In the genomic region with DNA sequence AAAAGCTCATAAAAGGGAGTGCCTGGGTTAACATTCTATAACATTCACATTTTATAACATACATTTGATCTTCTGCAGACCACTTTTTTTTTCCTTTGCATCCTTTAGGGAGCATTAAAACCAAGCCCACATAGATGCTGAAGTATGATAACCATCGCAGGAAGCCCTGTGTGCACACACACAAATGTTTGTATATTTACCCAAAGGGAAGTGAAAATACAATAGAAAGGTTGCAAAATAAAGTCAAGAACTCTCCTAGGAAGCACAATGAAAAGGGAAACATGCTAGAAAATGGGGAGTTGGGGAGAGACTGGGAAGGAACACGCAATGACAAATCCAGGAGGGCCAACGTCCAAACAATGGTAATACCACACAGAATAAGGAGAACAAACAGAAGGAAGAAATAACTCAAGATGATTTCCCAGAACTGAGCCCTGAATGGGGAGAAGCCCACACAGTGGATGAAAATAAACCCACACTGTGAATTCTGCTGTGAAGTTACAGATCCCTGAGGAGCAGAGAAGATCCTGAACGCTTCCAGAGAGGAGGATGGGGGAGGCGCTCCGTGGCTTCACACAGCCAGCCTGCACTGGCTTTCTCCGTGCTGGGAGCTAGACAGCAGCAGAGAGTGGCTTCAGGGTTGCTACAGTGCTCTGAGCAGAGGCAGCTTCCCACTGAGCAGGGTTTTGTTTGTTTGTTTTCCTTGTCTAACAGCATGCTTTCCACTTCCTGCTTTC, we compare ENCODE assay signal across 8 mouse cellular contexts. TPM values are rescaled to one million over a fixed set of nuclear protein-coding genes. Genes with fewer than 3 reads are reported as not detected.
A peak's percentile ranks its signal among the peaks of the same experiment; 100 is the strongest.
DNase-seq lines count a peak whose midpoint lies in the region; ATAC-seq and TF ChIP-seq lines count a peak whose summit lies in the region.

No protein-coding gene starts in this region.

- no peaks in the 10 kb centered on the region for H3K27me3 ChIP-seq in kidney, embryonic 15.5 days
- H3K27me3 ChIP-seq in heart, embryonic 12.5 days (replicated peaks): no peaks in the 10 kb centered on the region

- H3K9me3 ChIP-seq in kidney, embryonic 15.5 days (replicated peaks): no peaks in the 10 kb centered on the region
- H3K9me3 ChIP-seq in heart, embryonic 12.5 days (replicated peaks): peaks cover 6% of the 10 kb centered on the region; the same call in 1 of the 2 replicates

- peak overlapping the region; percentile 21; the same call in 1 of the 2 replicates for H3K4me2 ChIP-seq in kidney, embryonic 15.5 days
- H3K4me2 ChIP-seq in heart, embryonic 12.5 days: peak overlapping the region; percentile 27

- no peak overlapping the region for H3K9ac ChIP-seq in kidney, embryonic 15.5 days
- no peak overlapping the region for H3K9ac ChIP-seq in heart, embryonic 12.5 days

- no peak overlapping the region for H3K4me3 ChIP-seq in kidney, embryonic 15.5 days (replicated peaks)
- H3K4me3 ChIP-seq in cortical plate, adult 2 months (ENCODE audit: insufficient read depth, low read length): no peak overlapping the region
- H3K4me3 ChIP-seq in heart, embryonic 12.5 days: no peak overlapping the region

- no peak for TF ChIP-seq CTCF in cortical plate, adult 2 months (IDR thresholded peaks at IDR 0.05; ENCODE audit: extremely low read depth, insufficient read depth, low read length)

- WGBS in kidney, embryonic 15.5 days: 22% methylated on average over 7 of the region's 7 CpGs
- WGBS in heart, embryonic 12.5 days: 27% methylated on average over 7 of the region's 7 CpGs

- H3K4me1 ChIP-seq in kidney, embryonic 15.5 days: peaks cover 38% of the 10 kb centered on the region
- peaks cover 2% of the 10 kb centered on the region; the same call in 1 of the 2 replicates for H3K4me1 ChIP-seq in cortical plate, adult 2 months (ENCODE audit: control insufficient read depth, insufficient read depth, low read length)
- peaks cover 19% of the 10 kb centered on the region for H3K4me1 ChIP-seq in heart, embryonic 12.5 days (replicated peaks)

- no peak for DNase-seq in kidney, adult 11 months
- peak; percentile 59 to 82 for DNase-seq in left cerebral cortex, adult 9 months (ENCODE audit: low spot score in 2 of 2)
- DNase-seq in retina, embryonic 14.5 days (ENCODE audit: low spot score): peak; percentile 33
- DNase-seq in cerebellum, adult 18-20 months: no peak
- DNase-seq in spleen, postnatal 10 days (ENCODE audit: low spot score in 2 of 2): no peak

- TF ChIP-seq POLR2A in cortical plate, adult 2 months (IDR thresholded peaks at IDR 0.05; ENCODE audit: extremely low read depth, insufficient read depth, low read length): 0 out of 2 replicates have a peak, but pooled peaks have one; percentile 31

- peak; percentile 65; the same call in 1 of the 2 replicates for ATAC-seq in kidney, embryonic 15.5 days (replicated peaks; ENCODE audit: low FRiP score)
- no peak for ATAC-seq in heart, embryonic 12.5 days (ENCODE audit: insufficient number of reproducible peaks, low FRiP score)

- no peaks in the 10 kb centered on the region for H3K36me3 ChIP-seq in kidney, embryonic 15.5 days
- H3K36me3 ChIP-seq in heart, embryonic 12.5 days: no peaks in the 10 kb centered on the region

- peak overlapping the region; percentile 74 for H3K27ac ChIP-seq in kidney, embryonic 15.5 days
- no peak overlapping the region for H3K27ac ChIP-seq in cortical plate, adult 2 months (ENCODE audit: insufficient read depth, low read length)
- H3K27ac ChIP-seq in heart, embryonic 12.5 days (ENCODE audit: poor library complexity, severe bottlenecking): no peak overlapping the region

RNA-seq across cellular contexts. Expression of a gene that starts 54.6 kb away (rescaled TPM):
- 2.3 and 2.5 TPM in 2 replicates for polyA plus RNA-seq in kidney, embryonic 15.5 days (2015; fragmentation: Nextera tagmentation; extraction: Ambion mirVana)
- polyA plus RNA-seq in cortical plate, adult 2 months (2012; rRNA removed): 18.4 and 20.3 TPM in 2 replicates
- polyA plus RNA-seq in heart, embryonic 12.5 days (2016; fragmentation: Nextera tagmentation; extraction: Ambion mirVana): 2.5 and 2.8 TPM in 2 replicates

Comparison
In these comparisons a context has a peak if more than half of its experiments do, and no peak if none do; other contexts are left out.
1. DNase-seq: peak in left cerebral cortex, adult 9 months (2 of 2) and retina, embryonic 14.5 days (single experiment); none in kidney, adult 11 months (single experiment), cerebellum, adult 18-20 months (0 of 2) and spleen, postnatal 10 days (0 of 2).